Mouse (Mus musculus): ENCODE measurements at regions not wholly inside any gene's neighbourhood (a gene's known extent, or its start where the extent isn't known, plus 50 kb on each side); places are given as distances from the start of the nearest gene placed in this dataset.
"Not testable (repeated sequence)": the region's sequence is repeated elsewhere in the genome, so short reads cannot be mapped to it uniquely, and the experiment has no call there.

- DNase-seq (ENCODE audit: low spot score) = no peak
These were observed 170.6 kb upstream of the Slc25a13 start for GRCm38 (mm10) chr6:6387571-6387970.

- no peak for DNase-seq (ENCODE audit: low spot score)
These were observed 168.0 kb upstream of the Slc25a13 start for GRCm38 (mm10) chr6:6384971-6385370.

- DNase-seq (ENCODE audit: low spot score) = no peak
These were observed 167.5 kb upstream of the Slc25a13 start for GRCm38 (mm10) chr6:6384441-6384840.

- DNase-seq (ENCODE audit: low spot score) = no peak
These were observed 155.4 kb upstream of the Slc25a13 start for GRCm38 (mm10) chr6:6372421-6372820.

GRCm38 (mm10) chr6:6371444-6372093, 154.6 kb upstream of the Slc25a13 start:
- no peak for DNase-seq (ENCODE audit: low spot score)

- DNase-seq (ENCODE audit: low spot score) = no peak
These were observed 147.1 kb upstream of the Slc25a13 start for GRCm38 (mm10) chr6:6364037-6364436.

DNA sequence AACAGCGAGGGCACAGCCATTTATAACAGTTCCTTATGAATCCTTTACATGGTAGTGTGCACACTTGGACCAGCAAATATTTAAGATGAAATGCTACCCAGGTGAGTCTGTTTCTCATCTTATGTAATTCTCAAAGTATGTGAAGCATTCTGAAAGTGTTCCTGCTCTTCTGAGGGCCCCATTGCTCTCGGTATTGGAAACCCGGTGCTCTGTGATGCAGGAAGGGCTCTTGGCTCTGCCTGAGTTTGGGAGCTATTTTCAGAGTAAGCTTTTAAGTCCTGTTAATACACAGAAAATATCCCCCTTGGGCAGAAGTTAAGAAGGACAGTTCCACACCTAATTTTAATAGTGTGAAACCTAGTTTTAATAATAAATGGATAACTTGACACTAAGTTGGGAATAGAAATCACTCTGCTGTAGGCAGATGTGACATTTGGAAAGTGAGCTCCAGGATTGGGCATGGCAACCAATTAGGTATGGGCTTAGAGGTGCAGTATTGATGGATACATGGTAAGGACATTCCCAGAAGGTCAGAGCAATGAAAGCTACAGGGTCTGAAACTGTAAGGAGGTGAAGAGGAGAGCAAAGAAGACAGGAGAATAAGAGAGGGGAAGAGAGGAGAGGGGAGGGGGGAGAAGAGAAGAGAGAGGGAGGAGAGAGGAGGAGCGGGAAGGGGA, 145.8 kb upstream of the Slc25a13 start:
- DNase-seq (ENCODE audit: low spot score) = no peak

DNA sequence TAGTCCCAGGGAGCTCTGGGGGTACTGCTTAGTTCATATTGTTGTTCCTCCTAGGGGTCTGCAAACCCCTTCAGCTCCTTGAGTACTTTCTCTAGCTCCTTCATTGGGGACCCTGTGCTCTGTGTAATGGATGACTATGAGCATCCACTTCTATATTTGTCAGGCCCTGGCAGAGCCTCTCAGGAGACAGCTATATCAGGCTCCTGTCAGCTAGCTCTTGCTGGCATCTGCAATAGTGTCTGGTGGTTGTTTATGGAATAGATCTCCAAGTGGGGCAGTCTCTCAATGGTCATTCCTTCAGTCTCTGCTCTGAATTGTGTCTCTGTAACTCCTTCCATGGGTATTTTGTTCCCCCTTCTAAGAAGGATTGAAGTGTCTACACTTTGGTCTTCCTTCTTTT, 144.2 kb upstream of the Slc25a13 start:
- not testable (repeated sequence) for DNase-seq (ENCODE audit: low spot score)

DNA sequence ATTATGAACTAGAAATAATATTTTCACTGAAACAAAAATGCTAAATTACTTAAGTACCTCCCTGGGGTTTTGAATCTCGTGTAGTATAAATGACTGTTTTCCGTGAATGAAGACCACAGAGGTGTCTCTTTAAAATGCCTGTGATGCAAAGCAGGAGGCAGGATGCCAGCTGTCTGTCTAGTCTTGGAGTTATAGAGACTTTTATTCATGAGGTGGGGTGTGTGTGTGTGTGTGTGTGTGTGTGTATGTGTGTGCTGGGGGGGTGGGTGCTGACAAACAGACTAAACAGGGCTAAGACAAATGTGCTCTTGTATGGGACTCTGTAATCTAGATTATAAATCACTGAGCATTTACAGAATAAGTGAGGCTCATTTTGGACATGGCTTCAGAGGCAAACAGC, 140.5 kb upstream of the Slc25a13 start:
- DNase-seq (ENCODE audit: low spot score) = no peak

- no peak for DNase-seq (ENCODE audit: low spot score)
These were observed 140.0 kb upstream of the Slc25a13 start for GRCm38 (mm10) chr6:6356967-6357366.

DNA sequence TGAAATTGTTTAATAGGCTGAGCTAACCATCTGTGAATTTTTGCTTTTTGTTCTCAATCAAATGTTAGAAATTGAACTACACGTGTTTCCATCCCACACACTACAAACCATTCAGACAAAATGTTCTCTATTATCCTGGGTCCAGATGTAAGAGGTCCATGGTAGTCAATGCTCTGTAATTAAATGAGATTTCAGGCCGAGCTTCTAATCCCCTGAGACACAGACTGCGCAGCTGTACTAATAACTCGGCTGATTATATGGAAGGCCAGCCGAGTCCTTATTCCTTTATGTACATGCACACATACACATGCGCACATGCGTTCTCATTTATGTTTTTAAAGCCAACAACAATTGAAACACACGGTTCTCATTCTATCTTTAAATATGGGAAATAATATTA, 118.3 kb upstream of the Slc25a13 start:
- DNase-seq (ENCODE audit: low spot score) = no peak

DNA sequence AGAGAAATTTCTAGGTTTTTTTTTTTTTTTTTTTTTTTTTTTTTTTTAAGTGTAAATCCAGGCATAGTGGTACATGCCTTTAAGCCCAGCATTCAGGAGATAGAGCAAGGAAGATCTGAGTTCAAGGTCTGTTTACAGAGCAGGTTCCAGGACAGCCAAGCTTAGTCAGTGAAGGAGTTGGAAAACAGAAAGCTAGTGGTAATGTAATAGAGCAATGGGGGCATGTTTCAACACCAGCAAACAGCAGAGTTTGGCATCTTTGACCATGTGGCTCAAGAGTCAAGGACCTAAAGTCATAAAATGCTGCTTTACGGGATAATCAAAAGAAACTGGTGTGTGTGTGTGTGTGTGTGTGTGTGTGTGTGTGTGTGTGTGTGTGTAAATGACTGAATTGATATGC, 113.3 kb upstream of the Slc25a13 start:
- DNase-seq (ENCODE audit: low spot score) = no peak

- DNase-seq (ENCODE audit: low spot score) = no peak
These were observed 108.5 kb upstream of the Slc25a13 start for GRCm38 (mm10) chr6:6325516-6325915.

GRCm38 (mm10) chr6:6316725-6317124, 99.8 kb upstream of the Slc25a13 start:
- no peak for DNase-seq (ENCODE audit: low spot score)

DNA sequence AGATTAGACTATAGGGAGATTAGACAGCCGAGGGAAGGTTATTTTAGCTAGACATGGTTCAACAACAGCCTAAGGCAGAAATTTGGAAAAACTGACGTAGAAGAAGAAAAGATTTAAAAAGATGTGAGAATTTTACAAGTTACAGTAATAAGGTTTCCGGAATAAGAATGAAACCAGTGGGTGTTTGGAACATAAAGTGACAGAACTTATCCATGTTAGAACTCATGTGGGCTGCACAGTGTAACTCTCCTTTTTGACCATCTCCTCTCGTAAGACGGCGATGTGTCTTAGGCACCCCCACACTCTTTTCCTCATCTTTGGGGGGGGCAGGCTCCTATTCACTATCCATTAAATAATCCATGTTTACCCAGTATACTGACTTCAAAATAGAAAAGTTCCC, 96.2 kb upstream of the Slc25a13 start:
- DNase-seq (ENCODE audit: low spot score) = no peak

DNA sequence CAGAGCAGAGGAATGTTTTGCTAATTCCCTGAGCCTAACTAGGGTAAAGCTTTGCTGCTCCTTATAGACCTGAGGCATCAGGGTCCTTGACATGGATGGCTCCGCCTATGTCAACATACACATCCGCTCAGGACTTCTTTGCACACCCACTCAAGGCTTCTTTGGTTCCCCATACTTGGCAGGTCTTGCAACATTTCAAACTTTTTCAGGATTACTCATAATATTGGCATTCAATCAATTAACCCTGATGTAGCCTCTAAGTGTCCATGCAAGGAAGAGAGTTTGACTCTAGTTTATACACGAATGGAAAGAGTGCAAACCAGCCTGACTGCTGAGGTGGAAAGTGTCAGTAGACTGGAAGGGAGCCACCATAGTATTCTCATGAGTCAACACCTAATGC, 93.2 kb upstream of the Slc25a13 start:
- no peak for DNase-seq (ENCODE audit: low spot score)

DNA sequence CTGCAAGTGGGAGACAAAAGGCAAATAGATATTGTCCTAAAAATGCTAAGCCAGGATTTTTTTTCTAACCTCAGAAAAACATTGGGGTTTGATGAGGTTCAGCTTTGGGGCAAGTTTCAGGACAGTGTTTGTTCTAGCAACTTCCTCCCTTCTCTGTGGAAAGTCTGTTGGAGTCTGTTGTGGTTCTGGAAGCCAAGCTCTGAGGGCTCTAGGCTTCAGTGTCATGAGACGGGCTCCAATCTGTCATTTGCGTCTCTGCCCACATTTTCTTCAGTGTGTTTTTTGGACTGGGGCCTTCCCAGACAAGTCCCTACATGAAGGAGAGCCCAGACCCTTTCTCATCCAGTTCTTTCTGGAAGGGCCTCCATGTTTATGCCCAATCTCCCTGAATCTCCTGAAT, 90.6 kb upstream of the Slc25a13 start:
- DNase-seq (ENCODE audit: low spot score) = no peak

- no peak for DNase-seq (ENCODE audit: low spot score)
These were observed 86.8 kb upstream of the Slc25a13 start for GRCm38 (mm10) chr6:6303767-6304166.

- DNase-seq (ENCODE audit: low spot score) = no peak
These were observed 84.1 kb upstream of the Slc25a13 start for GRCm38 (mm10) chr6:6301001-6301510.

DNA sequence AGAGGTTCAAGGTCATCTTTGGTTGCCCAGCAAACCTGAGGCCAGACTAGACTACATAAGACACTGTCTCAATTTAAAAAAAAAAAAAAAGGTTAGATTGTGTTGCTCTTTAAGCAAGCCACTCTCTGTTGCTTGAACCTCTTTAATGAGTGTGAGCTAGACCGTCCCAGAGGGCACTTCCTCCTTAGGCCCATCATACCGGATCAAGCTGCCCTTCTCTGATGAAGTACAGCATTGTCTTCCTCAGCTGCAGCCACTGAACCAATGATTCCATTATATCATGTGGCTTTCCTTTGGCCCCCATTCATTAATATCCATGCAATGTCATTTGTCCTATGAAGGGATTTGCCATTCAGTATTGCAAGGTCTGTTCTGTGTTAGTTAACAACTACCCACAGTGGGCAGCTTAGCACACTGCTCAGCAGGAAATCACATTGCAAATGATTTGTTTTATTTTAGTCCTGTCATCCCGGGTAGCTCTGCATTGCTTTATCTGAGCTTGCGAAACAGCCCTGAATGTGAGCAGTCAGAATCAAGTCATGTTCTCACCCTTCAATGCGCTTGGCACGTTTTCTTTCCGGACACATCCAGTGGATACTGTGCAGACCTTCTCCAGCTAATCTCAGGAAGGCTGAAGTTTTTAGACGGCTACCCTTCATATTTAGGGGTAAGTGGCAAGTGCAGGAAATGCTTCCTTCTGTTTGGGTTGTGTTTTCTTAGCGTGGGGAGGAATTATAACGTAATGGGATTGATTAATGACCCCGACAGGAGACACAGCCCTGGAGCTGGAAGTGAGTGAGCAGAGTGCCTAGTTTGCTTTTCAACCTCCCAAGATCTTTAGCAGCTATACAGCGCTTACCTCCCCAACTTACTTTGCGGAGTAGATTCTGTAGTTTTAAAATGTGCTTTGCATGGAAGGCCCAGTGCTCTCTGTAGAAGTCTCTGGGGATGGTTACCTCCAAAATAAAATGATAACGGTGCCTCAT, 82.2 kb upstream of the Slc25a13 start:
- DNase-seq (ENCODE audit: low spot score) = no peak

- DNase-seq (ENCODE audit: low spot score) = not testable (repeated sequence)
These were observed 78.6 kb upstream of the Slc25a13 start for GRCm38 (mm10) chr6:6295551-6295950.

DNA sequence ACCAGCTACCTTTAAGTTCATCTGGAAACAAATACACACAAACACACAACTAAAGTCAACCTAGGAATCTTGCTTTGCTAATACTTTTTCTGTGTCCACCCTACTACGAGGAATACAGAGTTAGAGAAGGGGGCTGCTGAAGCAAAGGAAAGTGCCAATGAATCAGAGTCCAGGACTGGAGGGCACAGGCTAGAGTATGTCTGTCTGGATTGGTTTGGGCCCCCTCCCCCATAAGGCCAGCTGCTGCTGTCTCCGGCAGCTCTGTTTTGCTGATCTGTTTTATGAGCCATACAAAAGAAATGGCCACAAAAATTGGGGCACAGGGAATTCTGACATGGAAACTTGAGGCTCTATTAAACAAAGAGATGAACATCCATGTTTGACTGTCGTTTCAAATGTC, 74.8 kb upstream of the Slc25a13 start:
- DNase-seq (ENCODE audit: low spot score) = no peak

- DNase-seq (ENCODE audit: low spot score) = no peak
These were observed 73.5 kb upstream of the Slc25a13 start for GRCm38 (mm10) chr6:6290427-6290826.

Data from ovary, postnatal 36 days (tissue).